Mouse (Mus musculus) heart, adult 2 months (tissue): ENCODE measurements around the gene Mex3d.

Experiments used
- CTCF ChIP-seq: fragments of 200-600 bp; IDR thresholded peaks from 2 replicates; pipeline ENCODE4 v1.8.1; 2022; ENCODE audit warnings: antibody characterized with exemption, mild to moderate bottlenecking, moderate library complexity
- EP300 ChIP-seq: fragments of 200-500 bp; IDR thresholded peaks from 2 replicates; pipeline ENCODE4 v1.6.1; 2011; ENCODE audit warnings: low read depth, low read length, control low read depth; ENCODE audit not compliant: insufficient read depth
- POLR2A ChIP-seq: fragments of 200-500 bp; IDR thresholded peaks from 2 replicates; pipeline ENCODE4 v1.6.1; 2011; ENCODE audit warnings: mild to moderate bottlenecking, low read depth, low read length, control low read depth; ENCODE audit not compliant: insufficient read depth

- TF ChIP-seq POLR2A = no peak
- no peak for TF ChIP-seq EP300
- TF ChIP-seq CTCF = no peak
Observed at GRCm38 (mm10) chr10:80435764-80436163, 48.3 kb upstream of the Mex3d start.
